Mouse (Mus musculus) left cerebral cortex, postnatal 25 days (tissue): ENCODE data around the gene Maco1. TPM values are rescaled to one million over a fixed set of nuclear protein-coding genes. Genes with fewer than 3 reads are reported as not detected.

ENCODE experiments used
- DNase-seq, 2 experiments: peaks; one replicate each; pipeline ENCODE4 v3.0.0; 2022; ENCODE audit warnings: low spot score in 2 of 2, mixed read lengths in 1 of 2
- intact Hi-C: fragments of 180-260 bp; cut with DNase I; formaldehyde crosslinking; loops from one replicate; pipeline ENCODE4 v1.15.1; 2025
- total RNA-seq, 2 experiments: library from RNA; stranded (reverse); gene quantifications; 2 replicates each; pipeline ENCODE4 v1.2.3; 2021

Maco1 gene
- 10 to 100 TPM; 49.2 to 52.0 TPM for total RNA-seq

GRCm38 (mm10) chr4:134853259-134853636 lies at the start of gene Maco1:
Gene Maco1, minus strand, starts transcription at chr4:134853345.
- peak; percentile 100 for DNase-seq
- intact Hi-C loops = no loop called here

- intact Hi-C loops = no loop called here
Observed at GRCm38 (mm10) chr4:134901126-134901525, 48.0 kb upstream of the Maco1 start.

GRCm38 (mm10) chr4:134897256-134897655 lies 44.1 kb upstream of the Maco1 start:
- intact Hi-C loops = no loop called here
- no peak for DNase-seq

More at GRCm38 (mm10) chr4:134901126-134901525, 48.0 kb upstream of the Maco1 start:
- no peak for DNase-seq

GRCm38 (mm10) chr4:134892096-134892495 lies 39.0 kb upstream of the Maco1 start:
- DNase-seq = peak; percentile 46 to 63
- intact Hi-C loops = no loop called here

GRCm38 (mm10) chr4:134884364-134884763 lies 31.2 kb upstream of the Maco1 start:
- intact Hi-C loops = loop anchor here (10.0 kb wide), 1 partner anchor 340 kb away; no protein-coding TSS in a partner anchor
- peak in 1 of 2 experiments; percentile 14 for DNase-seq

- intact Hi-C loops = loop anchor here (10.0 kb wide), 1 partner anchor 339 kb away; no protein-coding TSS in a partner anchor
Observed at GRCm38 (mm10) chr4:134883808-134884207, 30.7 kb upstream of the Maco1 start.

GRCm38 (mm10) chr4:134883266-134883665 lies 30.1 kb upstream of the Maco1 start:
- DNase-seq = no peak
- intact Hi-C loops = loop anchor here (10.0 kb wide), 1 partner anchor 338 kb away; no protein-coding TSS in a partner anchor

More at GRCm38 (mm10) chr4:134883808-134884207, 30.7 kb upstream of the Maco1 start:
- peak in 1 of 2 experiments; percentile 25 for DNase-seq

GRCm38 (mm10) chr4:134880041-134880440 lies 26.9 kb upstream of the Maco1 start:
- no peak for DNase-seq
- intact Hi-C loops = loop anchor here (10.0 kb wide), 1 partner anchor 335 kb away; no protein-coding TSS in a partner anchor

GRCm38 (mm10) chr4:134879410-134879981 lies 26.4 kb upstream of the Maco1 start:
- intact Hi-C loops = loop anchor here (2.0 kb wide), 1 partner anchor 87 kb away; no protein-coding TSS in a partner anchor
- peak; percentile 69 to 73 for DNase-seq

- no peak for DNase-seq
- intact Hi-C loops = no loop called here
Observed at GRCm38 (mm10) chr4:134876171-134876570, 23.0 kb upstream of the Maco1 start.

- intact Hi-C loops = no loop called here
- DNase-seq = no peak
Observed at GRCm38 (mm10) chr4:134871950-134872349, 18.8 kb upstream of the Maco1 start.

GRCm38 (mm10) chr4:134871477-134871876 lies 18.3 kb upstream of the Maco1 start:
- intact Hi-C loops = no loop called here

GRCm38 (mm10) chr4:134869815-134870375 lies 16.8 kb upstream of the Maco1 start:
- no peak for DNase-seq
- intact Hi-C loops = no loop called here

More at GRCm38 (mm10) chr4:134871477-134871876, 18.3 kb upstream of the Maco1 start:
- DNase-seq = no peak

GRCm38 (mm10) chr4:134869068-134869730 lies 16.1 kb upstream of the Maco1 start:
- intact Hi-C loops = no loop called here
- DNase-seq = no peak

- no peak for DNase-seq
- intact Hi-C loops = no loop called here
Observed at GRCm38 (mm10) chr4:134868490-134868889, 15.3 kb upstream of the Maco1 start.

- DNase-seq = no peak
- intact Hi-C loops = no loop called here
Observed at GRCm38 (mm10) chr4:134868065-134868464, 14.9 kb upstream of the Maco1 start.

GRCm38 (mm10) chr4:134867661-134868060 lies 14.5 kb upstream of the Maco1 start:
- intact Hi-C loops = no loop called here
- DNase-seq = no peak

GRCm38 (mm10) chr4:134867213-134867612 lies 14.1 kb upstream of the Maco1 start:
- no peak for DNase-seq
- intact Hi-C loops = no loop called here

GRCm38 (mm10) chr4:134865789-134866188 lies 12.6 kb upstream of the Maco1 start:
- intact Hi-C loops = no loop called here
- no peak for DNase-seq

- intact Hi-C loops = no loop called here
- no peak for DNase-seq
Observed at GRCm38 (mm10) chr4:134865340-134865739, 12.2 kb upstream of the Maco1 start.
